Mouse (Mus musculus) intestine, postnatal 0 days (tissue): Measurements from ENCODE around the gene Endog. TPM values are rescaled to one million over a fixed set of nuclear protein-coding genes. Genes with fewer than 3 reads are reported as not detected.

Experiments
- ATAC-seq: fragments of 200-750 bp; cut with Nextera tagmentation; 2 replicates; pipeline ENCODE4 v1.8.0; 2017; ENCODE audit warnings: mild to moderate bottlenecking, moderate TSS enrichment, moderate library complexity
- H3K27ac ChIP-seq: fragments of 300-500 bp; sonication (generic); 2 replicates; pipeline ENCODE4 v1.5.1; 2014; ENCODE audit warnings: mild to moderate bottlenecking, low read depth, low read length, moderate library complexity
- H3K27me3 ChIP-seq: fragments of 300-500 bp; sonication (generic); replicated peaks from 2 replicates; pipeline ENCODE4 v1.6.1; 2014; ENCODE audit warnings: low read length, mixed read lengths; ENCODE audit not compliant: control insufficient read depth, insufficient read depth
- H3K36me3 ChIP-seq: fragments of 300-500 bp; sonication (generic); 2 replicates; pipeline ENCODE4 v1.6.1; 2014; ENCODE audit warnings: mild to moderate bottlenecking, moderate library complexity; ENCODE audit not compliant: control insufficient read depth, insufficient read depth
- H3K4me1 ChIP-seq: fragments of 300-500 bp; sonication (generic); replicated peaks from 2 replicates; pipeline ENCODE4 v1.6.1; 2014; ENCODE audit warnings: antibody characterized with exemption, low read length, mixed read lengths; ENCODE audit not compliant: control insufficient read depth, insufficient read depth
- H3K4me2 ChIP-seq: fragments of 300-500 bp; sonication (generic); replicated peaks from 2 replicates; pipeline ENCODE4 v1.6.1; 2014; ENCODE audit warnings: low read depth, mild to moderate bottlenecking, moderate library complexity
- H3K4me3 ChIP-seq: fragments of 300-500 bp; sonication (generic); 2 replicates; pipeline ENCODE4 v1.5.1; 2014; ENCODE audit warnings: low read depth, low read length
- H3K9ac ChIP-seq: fragments of 300-500 bp; sonication (generic); 2 replicates; pipeline ENCODE4 v1.6.1; 2014; ENCODE audit warnings: mild to moderate bottlenecking, low read depth, low read length
- H3K9me3 ChIP-seq: fragments of 300-500 bp; sonication (generic); 2 replicates; pipeline ENCODE4 v1.6.1; 2016; ENCODE audit warnings: mixed run types; ENCODE audit not compliant: control insufficient read depth
- CTCF ChIP-seq: sonication (generic); IDR thresholded peaks from 2 replicates; pipeline ENCODE4 v1.5.1; 2016; ENCODE audit warnings: low read depth, mild to moderate bottlenecking, control low read depth, antibody characterized with exemption, moderate library complexity
- WGBS: fragments of 180-500 bp; shearing (Covaris S2); extraction: QIAGEN DNeasy Blood & Tissue Kit; methylation state at CpG from one replicate; pipeline ENCODE4 v1.1.7; 2014; 5-methylcytosine and 5-hydroxymethylcytosine counted together
- polyA plus RNA-seq: library from polyadenylated mRNA; unstranded; fragments of >200 nt; fragmentation: Nextera tagmentation; extraction: Ambion mirVana; gene quantifications from 2 replicates; pipeline ENCODE4 v1.2.1, GENCODE M21; 2015

Endog gene
- polyA plus RNA-seq, 1 experiment from 2014 or later: 56.3 TPM

DNA sequence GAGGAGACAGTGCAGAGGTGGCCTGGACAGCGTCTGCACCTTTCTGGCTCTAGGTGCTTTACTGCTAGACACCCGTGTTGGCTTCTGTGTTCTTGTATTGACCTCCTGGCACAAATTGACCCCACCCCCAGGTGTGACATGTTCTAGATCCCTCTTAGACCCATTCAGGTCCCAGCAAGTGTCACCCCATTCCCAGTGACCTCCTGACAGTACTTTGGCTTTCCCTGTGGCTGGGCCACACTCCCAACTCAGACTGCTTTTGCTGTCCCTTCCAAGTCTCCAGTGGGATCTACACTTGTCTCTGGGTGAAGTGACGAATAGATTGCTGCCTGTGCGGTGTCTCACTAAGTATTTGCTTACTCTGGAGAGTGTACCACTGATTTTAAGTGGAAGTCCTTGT, 36.1 kb downstream of the Endog start:
- no peak for TF ChIP-seq CTCF
- H3K27me3 ChIP-seq: no peaks in the 10 kb centered on the region
- no peaks in the 10 kb centered on the region for H3K4me1 ChIP-seq
- no peak overlapping the region for H3K9ac ChIP-seq
- no peaks in the 10 kb centered on the region for H3K9me3 ChIP-seq
- ATAC-seq: no peak
- no peak overlapping the region for H3K4me3 ChIP-seq
- no peak overlapping the region for H3K4me2 ChIP-seq
- H3K36me3 ChIP-seq: no peaks in the 10 kb centered on the region
- WGBS: 82% methylated on average over 4 of the region's 4 CpGs
- no peak overlapping the region for H3K27ac ChIP-seq

DNA sequence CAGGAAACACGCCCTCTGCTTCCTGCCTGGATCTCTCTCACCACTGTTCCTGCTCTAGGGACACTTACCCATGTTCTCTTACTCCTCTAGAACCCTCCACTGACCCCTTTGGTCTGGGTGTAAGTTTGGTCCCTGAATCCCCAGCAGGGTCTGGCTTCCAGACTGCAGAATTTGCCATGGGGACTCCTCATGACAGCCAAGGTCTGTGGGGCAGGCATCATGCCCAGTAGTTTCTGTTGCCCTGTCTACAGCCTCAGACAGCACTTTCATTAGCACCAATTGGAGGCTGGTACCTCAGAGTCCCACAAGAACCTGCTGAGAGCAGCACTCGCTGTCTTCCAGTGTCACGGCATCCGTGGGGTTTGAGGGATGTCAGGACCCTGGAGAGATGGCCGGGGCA, 36.6 kb downstream of the Endog start:
- no peak for ATAC-seq
- H3K9me3 ChIP-seq: no peaks in the 10 kb centered on the region
- H3K4me1 ChIP-seq: no peaks in the 10 kb centered on the region
- H3K4me2 ChIP-seq: no peak overlapping the region
- no peaks in the 10 kb centered on the region for H3K27me3 ChIP-seq
- H3K36me3 ChIP-seq: no peaks in the 10 kb centered on the region
- no peak overlapping the region for H3K9ac ChIP-seq
- no peak for TF ChIP-seq CTCF
- no peak overlapping the region for H3K27ac ChIP-seq
- no peak overlapping the region for H3K4me3 ChIP-seq
- WGBS: 72% methylated on average over 5 of the region's 5 CpGs

- H3K27me3 ChIP-seq: no peaks in the 10 kb centered on the region
- no peaks in the 10 kb centered on the region for H3K9me3 ChIP-seq
- TF ChIP-seq CTCF: no peak
- no peak for ATAC-seq
- no peak overlapping the region for H3K4me3 ChIP-seq
- no peak overlapping the region for H3K9ac ChIP-seq
- H3K36me3 ChIP-seq: no peaks in the 10 kb centered on the region
- H3K4me1 ChIP-seq: no peaks in the 10 kb centered on the region
- H3K27ac ChIP-seq: no peak overlapping the region
- 69% methylated on average over 6 of the region's 6 CpGs for WGBS
- H3K4me2 ChIP-seq: no peak overlapping the region
Measured at GRCm38 (mm10) chr2:30211408-30212168, 40.3 kb downstream of the Endog start.

DNA sequence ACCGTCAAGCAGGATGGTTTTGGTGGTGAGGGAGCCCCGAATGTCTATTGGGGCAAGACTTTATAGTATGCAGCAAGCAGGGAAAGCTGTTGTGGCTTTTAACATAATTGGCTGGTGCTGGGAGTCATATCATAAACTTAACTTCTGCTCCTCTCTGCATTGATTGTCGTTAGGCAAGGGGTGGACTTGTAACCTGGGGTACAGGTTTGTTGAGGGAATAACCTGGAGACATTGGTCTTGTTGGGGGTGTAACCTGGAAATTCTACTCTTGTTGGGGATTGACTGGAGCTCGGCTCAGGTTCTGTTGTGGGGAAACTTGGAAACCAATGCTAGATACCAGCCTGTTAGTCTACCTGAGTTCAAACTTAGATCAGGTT, 40.9 kb downstream of the Endog start:
- no peak for ATAC-seq
- Histone ChIP-seq H3K27ac (no peak overlapping the region), H3K9me3 (no peaks in the 10 kb centered on the region), H3K4me1 (no peaks in the 10 kb centered on the region), H3K9ac (no peak overlapping the region), H3K36me3 (no peaks in the 10 kb centered on the region), H3K4me2 (no peak overlapping the region), H3K27me3 (no peaks in the 10 kb centered on the region), H3K4me3 (no peak overlapping the region)
- TF ChIP-seq CTCF: no peak
- WGBS: 63% methylated on average over 4 of the region's 4 CpGs

DNA sequence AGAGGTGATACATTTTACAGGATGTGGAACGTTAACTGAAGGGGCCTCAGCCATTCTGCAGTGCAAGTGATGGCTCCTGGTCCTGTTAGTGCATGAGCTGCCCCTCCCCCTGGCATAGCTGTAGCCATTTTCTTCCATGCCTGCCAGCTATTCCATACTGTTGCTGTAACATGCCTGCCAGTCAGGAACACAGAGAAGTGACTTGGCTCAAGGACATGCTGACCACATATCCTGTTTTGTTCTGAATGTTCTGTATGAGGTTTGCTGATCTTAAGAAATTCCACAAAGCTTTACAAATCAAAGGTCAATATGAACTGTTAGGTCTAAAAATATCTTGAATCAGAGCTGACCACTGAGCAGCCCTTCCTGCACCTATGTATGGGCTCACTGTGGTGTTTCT, 41.7 kb downstream of the Endog start:
- ATAC-seq: no peak
- TF ChIP-seq CTCF: no peak
- H3K36me3 ChIP-seq: no peaks in the 10 kb centered on the region
- 52% methylated on average over 1 of the region's 1 CpGs for WGBS
- H3K4me1 ChIP-seq: no peaks in the 10 kb centered on the region
- no peaks in the 10 kb centered on the region for H3K9me3 ChIP-seq
- no peaks in the 10 kb centered on the region for H3K27me3 ChIP-seq
- H3K27ac ChIP-seq: no peak overlapping the region
- no peak overlapping the region for H3K4me3 ChIP-seq
- no peak overlapping the region for H3K4me2 ChIP-seq
- no peak overlapping the region for H3K9ac ChIP-seq

DNA sequence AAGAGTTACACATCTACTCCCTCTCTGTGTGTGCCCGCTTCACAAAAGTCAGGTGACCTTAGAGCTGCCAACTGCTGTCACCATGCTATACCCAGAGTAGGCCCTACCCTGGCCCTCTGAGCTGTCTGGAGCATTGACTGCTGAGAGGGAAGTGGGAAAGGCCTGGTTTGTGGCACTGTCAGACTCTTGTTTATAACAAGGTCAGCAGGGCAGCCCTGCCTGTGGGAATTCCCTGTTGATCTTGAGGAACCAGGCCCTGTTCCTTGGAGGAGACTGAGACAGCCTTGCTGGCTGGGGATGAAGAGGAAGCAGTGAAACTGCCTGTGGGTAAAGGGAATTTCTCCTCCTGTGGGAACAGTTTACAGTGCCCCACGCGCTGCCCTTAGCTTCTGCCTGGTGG, 43.5 kb downstream of the Endog start:
- no peaks in the 10 kb centered on the region for H3K4me1 ChIP-seq
- no peak overlapping the region for H3K4me2 ChIP-seq
- H3K36me3 ChIP-seq: no peaks in the 10 kb centered on the region
- H3K27ac ChIP-seq: no peak overlapping the region
- 64% methylated on average over 3 of the region's 3 CpGs for WGBS
- TF ChIP-seq CTCF: no peak
- no peaks in the 10 kb centered on the region for H3K27me3 ChIP-seq
- no peak for ATAC-seq
- no peak overlapping the region for H3K4me3 ChIP-seq
- H3K9ac ChIP-seq: no peak overlapping the region
- H3K9me3 ChIP-seq: no peaks in the 10 kb centered on the region
